Comparison of ENCODE assay signal across 20 mouse cellular contexts in the genomic region with DNA sequence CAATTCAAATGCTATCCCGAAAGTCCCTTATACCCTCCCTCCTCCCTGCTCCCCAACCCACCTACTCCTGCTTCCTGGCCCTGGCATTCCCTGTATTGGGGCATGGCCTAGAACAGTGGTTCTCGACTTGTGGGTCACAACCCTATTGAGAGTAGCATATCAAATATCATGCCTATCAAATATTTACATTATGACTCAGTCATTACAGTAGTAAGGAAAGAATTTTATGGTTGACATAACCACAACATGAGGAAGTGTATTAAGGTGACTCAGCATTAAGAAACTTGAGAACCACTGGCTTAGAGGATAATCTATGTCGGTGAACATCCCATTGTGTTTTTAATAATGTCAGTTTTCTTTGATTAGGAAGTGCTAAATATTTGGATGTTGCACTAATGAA.
DNase-seq lines count a peak whose midpoint lies in the region; ATAC-seq and TF ChIP-seq lines count a peak whose summit lies in the region.
"Had no signal": no experiment of that assay in that cellular context is flagged by ENCODE, and none has a peak within 500 bp of the region (broad histone marks: within the 10 kb centered on the region; RNA-seq: fewer than 3 reads in every experiment).

No protein-coding gene starts in this region.

- no peak for TF ChIP-seq CTCF in C2C12 (IDR thresholded peaks at IDR 0.05; ENCODE audit: control insufficient read depth, insufficient read depth, insufficient read length)

- no peak overlapping the region for H3K4me3 ChIP-seq in C2C12 (ENCODE audit: insufficient read depth, poor library complexity, severe bottlenecking)
- no peak overlapping the region for H3K4me3 ChIP-seq in hindbrain, embryonic 16.5 days (ENCODE audit: low read length)
- H3K4me3 ChIP-seq in kidney, embryonic 14.5 days (ENCODE audit: low read length) = no peak overlapping the region
- H3K4me3 ChIP-seq: embryonic facial prominence, embryonic 10.5 days; forebrain, embryonic 13.5 days; heart, embryonic 13.5 days had no signal

- no peaks in the 10 kb centered on the region for H3K79me3 ChIP-seq in C2C12 (ENCODE audit: low read depth)

- H3K4me1 ChIP-seq in hindbrain, embryonic 16.5 days (ENCODE audit: control insufficient read depth, insufficient read depth, low read depth, low read length) = no peaks in the 10 kb centered on the region
- H3K4me1 ChIP-seq in kidney, embryonic 14.5 days (ENCODE audit: control insufficient read depth, insufficient read depth, low read length) = no peaks in the 10 kb centered on the region
- H3K4me1 ChIP-seq: embryonic facial prominence, embryonic 10.5 days; forebrain, embryonic 13.5 days; heart, embryonic 13.5 days had no signal

- peak; percentile 48; the same call in 1 of the 2 replicates for ATAC-seq in megakaryocyte progenitor cell, adult 5-6 weeks (replicated peaks; ENCODE audit: poor library complexity)
- ATAC-seq in hindbrain, embryonic 16.5 days = no peak
- no peak for ATAC-seq in kidney, embryonic 14.5 days (ENCODE audit: low FRiP score, low TSS enrichment)
- ATAC-seq: forebrain, embryonic 13.5 days; forebrain, postnatal 0 days; hindbrain, postnatal 0 days had no signal

- no peaks in the 10 kb centered on the region for H3K9me3 ChIP-seq in hindbrain, embryonic 16.5 days (ENCODE audit: control insufficient read depth, low read length)
- H3K9me3 ChIP-seq in kidney, embryonic 14.5 days (ENCODE audit: control insufficient read depth, low read length) = no peaks in the 10 kb centered on the region
- H3K9me3 ChIP-seq: embryonic facial prominence, embryonic 10.5 days; forebrain, embryonic 13.5 days; heart, embryonic 13.5 days had no signal

- no peaks in the 10 kb centered on the region for H3K27me3 ChIP-seq in C2C12 (ENCODE audit: control insufficient read depth, insufficient read depth, insufficient read length)
- H3K27me3 ChIP-seq in hindbrain, embryonic 16.5 days (replicated peaks; ENCODE audit: control insufficient read depth, insufficient read depth, low read length) = no peaks in the 10 kb centered on the region
- no peaks in the 10 kb centered on the region for H3K27me3 ChIP-seq in kidney, embryonic 14.5 days (ENCODE audit: control insufficient read depth, insufficient read depth, low read length)
- H3K27me3 ChIP-seq: forebrain, embryonic 13.5 days; heart, embryonic 13.5 days had no signal

- H3K36me3 ChIP-seq in C2C12 (ENCODE audit: control insufficient read depth, insufficient read depth) = no peaks in the 10 kb centered on the region
- H3K36me3 ChIP-seq in hindbrain, embryonic 16.5 days (ENCODE audit: control insufficient read depth, insufficient read depth, low read length) = no peaks in the 10 kb centered on the region
- H3K36me3 ChIP-seq in kidney, embryonic 14.5 days (ENCODE audit: control insufficient read depth, insufficient read depth, low read length) = no peaks in the 10 kb centered on the region
- H3K36me3 ChIP-seq: embryonic facial prominence, embryonic 10.5 days; heart, embryonic 13.5 days had no signal

- H3K4me2 ChIP-seq in hindbrain, embryonic 16.5 days (ENCODE audit: low read length) = no peak overlapping the region
- H3K4me2 ChIP-seq in kidney, embryonic 14.5 days (replicated peaks; ENCODE audit: low read depth, low read length) = no peak overlapping the region
- H3K4me2 ChIP-seq: forebrain, embryonic 13.5 days; heart, embryonic 13.5 days had no signal

- no peak overlapping the region for H3K9ac ChIP-seq in hindbrain, embryonic 16.5 days (ENCODE audit: low read depth, low read length)
- no peak overlapping the region for H3K9ac ChIP-seq in kidney, embryonic 14.5 days (ENCODE audit: low read depth, low read length)
- H3K9ac ChIP-seq: forebrain, embryonic 13.5 days; forebrain, postnatal 0 days; heart, embryonic 13.5 days had no signal

- H3ac ChIP-seq in C2C12 (ENCODE audit: control insufficient read depth, insufficient read length, low read depth) = no peak overlapping the region

- no peaks in the 10 kb centered on the region for H3K79me2 ChIP-seq in C2C12 (ENCODE audit: control insufficient read depth, insufficient read depth)

- peak; percentile 30 for DNase-seq in NIH3T3 (ENCODE audit: low read depth)
- DNase-seq in adrenal gland, adult 2 months = no peak
- DNase-seq in gastrocnemius, postnatal 4 days (ENCODE audit: low spot score in 2 of 2) = no peak
- DNase-seq: adrenal gland, postnatal 10 days; cerebellum, adult 11-12 months; cerebellum, adult 9-10 months; cerebellum, postnatal 25 days; forebrain, postnatal 0 days; gastrocnemius, postnatal 14 days; heart, adult 11 months; heart, postnatal 36 days; kidney, adult 11 months had no signal

- WGBS in hindbrain, embryonic 16.5 days = 80% methylated on average over 3 of the region's 3 CpGs
- WGBS in kidney, embryonic 14.5 days = 81% methylated on average over 3 of the region's 3 CpGs

- H3K27ac ChIP-seq in hindbrain, embryonic 16.5 days (ENCODE audit: low read depth, low read length) = no peak overlapping the region
- H3K27ac ChIP-seq in kidney, embryonic 14.5 days (ENCODE audit: low read depth, low read length) = no peak overlapping the region
- H3K27ac ChIP-seq: embryonic facial prominence, embryonic 10.5 days; forebrain, embryonic 13.5 days; heart, embryonic 13.5 days; hindbrain, postnatal 0 days had no signal

TF ChIP-seq in C2C12, 6 proteins besides CTCF, POLR2A, EP300 and RAD21:
- TF ChIP-seq USF1 (IDR thresholded peaks at IDR 0.05; ENCODE audit: low read depth) = no peak
- TF ChIP-seq MYOG (IDR thresholded peaks at IDR 0.05; ENCODE audit: control insufficient read depth, extremely low read depth, insufficient read length) = no peak
- TF ChIP-seq MAX (IDR thresholded peaks at IDR 0.05) = no peak
- peak; percentile 19 for TF ChIP-seq CEBPB (IDR thresholded peaks at IDR 0.05; ENCODE audit: low read depth)
- peak; percentile 98 for TF ChIP-seq FOSL1 (IDR thresholded peaks at IDR 0.05; ENCODE audit: insufficient read depth, low read length, poor library complexity, severe bottlenecking)
- no peak for TF ChIP-seq MYOD1 (IDR thresholded peaks at IDR 0.05; ENCODE audit: control insufficient read depth, insufficient read length, low read depth)
